Mouse (Mus musculus) brown adipose tissue, adult 24 weeks (tissue): ENCODE results near the gene Gm21725. TPM values are rescaled to one million over a fixed set of nuclear protein-coding genes. Genes with fewer than 3 reads are reported as not detected.
"Not testable (repeated sequence)": the region's sequence is repeated elsewhere in the genome, so short reads cannot be mapped to it uniquely, and the experiment has no call there.

Source experiments
- H3K27ac ChIP-seq: fragments of 200-500 bp; replicated peaks from 2 replicates; pipeline ENCODE4 v1.5.1; 2012; ENCODE audit warnings: low read depth, mild to moderate bottlenecking, low read length
- H3K4me1 ChIP-seq: fragments of 200-500 bp; 2 replicates; pipeline ENCODE4 v1.6.1; 2012; ENCODE audit warnings: low read length, mixed read lengths; ENCODE audit not compliant: control insufficient read depth, insufficient read depth, insufficient read length
- H3K4me3 ChIP-seq: fragments of 200-500 bp; 2 replicates; pipeline ENCODE4 v1.5.1; 2012; ENCODE audit warnings: low read depth, mild to moderate bottlenecking, low read length, moderate library complexity; ENCODE audit not compliant: insufficient read depth
- polyA plus RNA-seq: library from polyadenylated mRNA; stranded (reverse); fragments of >200 nt; gene quantifications from 2 replicates; pipeline ENCODE4 v1.2.4, GENCODE M21; 2012; ENCODE audit not compliant: missing spikeins, insufficient read depth, insufficient read length

Gm21725 gene
- polyA plus RNA-seq: not detected in 2 replicates

- H3K27ac ChIP-seq, H3K4me3 ChIP-seq, H3K4me1 ChIP-seq: not testable (repeated sequence)
These were observed at the start of gene Gm21725 for GRCm38 (mm10) chrY:13348963-13349362. Gene Gm21725 (minus strand): TSS chrY:13349063.

Other genes with a start within 250 kb of the Gm21725 start
- gene Gm21891, start 215.6 kb downstream of the Gm21725 start, polyA plus RNA-seq: not detected in 2 replicates
- gene Gm21425, start 187.1 kb downstream of the Gm21725 start, polyA plus RNA-seq: not detected in 2 replicates
- not detected in 2 replicates for gene Gm21828, start 125.1 kb downstream of the Gm21725 start, polyA plus RNA-seq
- gene Gm21440, start 96.7 kb downstream of the Gm21725 start, polyA plus RNA-seq: not detected in 2 replicates
- gene Gm21454, start 96.6 kb downstream of the Gm21725 start, polyA plus RNA-seq: not detected in 2 replicates
- gene Gm21866, start 116.5 kb upstream of the Gm21725 start, polyA plus RNA-seq: not detected in 2 replicates
- gene Gm20773, start 145.0 kb upstream of the Gm21725 start, polyA plus RNA-seq: not detected in 2 replicates